In genomic region chr17:27939028-27939427, GRCm38 (mm10) we compare ENCODE assay signal across 14 mouse cellular contexts. TPM values are rescaled to one million over a fixed set of nuclear protein-coding genes. Genes with fewer than 3 reads are reported as not detected.
A peak's percentile ranks its signal among the peaks of the same experiment; 100 is the strongest.
DNase-seq lines count a peak whose midpoint lies in the region; ATAC-seq and TF ChIP-seq lines count a peak whose summit lies in the region.
"Had no signal": no experiment of that assay in that cellular context is flagged by ENCODE, and none has a peak within 500 bp of the region (broad histone marks: within the 10 kb centered on the region; RNA-seq: fewer than 3 reads in every experiment).

No protein-coding gene starts in this region.

- ATAC-seq in intestine, embryonic 14.5 days (replicated peaks; ENCODE audit: low FRiP score, low TSS enrichment, low read depth) = no peak
- ATAC-seq in intestine, postnatal 0 days = no peak
- no peak for ATAC-seq in midbrain, postnatal 0 days (ENCODE audit: low FRiP score)
- ATAC-seq in midbrain, embryonic 11.5 days (ENCODE audit: low FRiP score) = no peak
- no peak for ATAC-seq in heart, postnatal 0 days (ENCODE audit: insufficient read depth, low read depth)
- no peak; the same call in 1 of the 2 replicates for ATAC-seq in stomach, embryonic 16.5 days (ENCODE audit: insufficient read depth, low FRiP score)
- ATAC-seq: activated CD4-positive, CD25-positive, alpha-beta regulatory T cell, adult 4 months; midbrain, embryonic 15.5 days had no signal

- TF ChIP-seq CTCF in intestine, postnatal 0 days (IDR thresholded peaks at IDR 0.05; ENCODE audit: low read depth) = no peak
- TF ChIP-seq CTCF in midbrain, postnatal 0 days (IDR thresholded peaks at IDR 0.05) = no peak
- TF ChIP-seq CTCF in heart, postnatal 0 days (IDR thresholded peaks at IDR 0.05; ENCODE audit: low read depth) = no peak

- H3K4me3 ChIP-seq in intestine, embryonic 14.5 days (ENCODE audit: low read depth, low read length) = no peak overlapping the region
- H3K4me3 ChIP-seq in intestine, postnatal 0 days (ENCODE audit: low read depth, low read length) = no peak overlapping the region
- no peak overlapping the region for H3K4me3 ChIP-seq in midbrain, postnatal 0 days (ENCODE audit: low read depth, low read length)
- H3K4me3 ChIP-seq in midbrain, embryonic 11.5 days (ENCODE audit: low read depth, low read length) = no peak overlapping the region
- no peak overlapping the region for H3K4me3 ChIP-seq in heart, postnatal 0 days (ENCODE audit: low read depth, low read length)
- no peak overlapping the region for H3K4me3 ChIP-seq in stomach, embryonic 16.5 days (replicated peaks; ENCODE audit: low read length)
- H3K4me3 ChIP-seq: forebrain, embryonic 12.5 days; midbrain, embryonic 15.5 days had no signal

- no peak for DNase-seq in intestine, embryonic 14.5 days (ENCODE audit: low spot score)
- no peak for DNase-seq in midbrain, postnatal 0 days (ENCODE audit: low spot score)
- no peak for DNase-seq in midbrain, embryonic 11.5 days (ENCODE audit: low spot score, missing footprints)
- no peak for DNase-seq in heart, postnatal 0 days (ENCODE audit: low spot score)
- no peak for DNase-seq in embryo, embryonic 11 days
- no peak for DNase-seq in thymus, postnatal 4 days
- DNase-seq: right cerebral cortex, postnatal 4 days; thymus, adult 2 months had no signal

- 68% methylated on average over 5 of the region's 5 CpGs for WGBS in intestine, embryonic 14.5 days
- 80% methylated on average over 5 of the region's 5 CpGs for WGBS in intestine, postnatal 0 days
- WGBS in midbrain, postnatal 0 days = 86% methylated on average over 5 of the region's 5 CpGs
- WGBS in midbrain, embryonic 11.5 days = 87% methylated on average over 5 of the region's 5 CpGs
- WGBS in heart, postnatal 0 days = 45% methylated on average over 5 of the region's 5 CpGs
- WGBS in stomach, embryonic 16.5 days = 72% methylated on average over 5 of the region's 5 CpGs

- H3K4me1 ChIP-seq in intestine, embryonic 14.5 days (replicated peaks; ENCODE audit: control insufficient read depth, insufficient read depth, low read length) = peaks cover 46% of the 10 kb centered on the region
- H3K4me1 ChIP-seq in intestine, postnatal 0 days (replicated peaks; ENCODE audit: control insufficient read depth, insufficient read depth, low read length) = peaks cover 4% of the 10 kb centered on the region; the same call in 1 of the 2 replicates
- H3K4me1 ChIP-seq in midbrain, postnatal 0 days (ENCODE audit: insufficient read depth, low read length) = no peaks in the 10 kb centered on the region
- H3K4me1 ChIP-seq in midbrain, embryonic 11.5 days (ENCODE audit: control insufficient read depth, insufficient read depth, low read length) = no peaks in the 10 kb centered on the region
- H3K4me1 ChIP-seq in heart, postnatal 0 days (ENCODE audit: control insufficient read depth, insufficient read depth) = peaks cover 50% of the 10 kb centered on the region
- peaks cover 48% of the 10 kb centered on the region for H3K4me1 ChIP-seq in stomach, embryonic 16.5 days (ENCODE audit: control insufficient read depth, insufficient read depth, low read length)

- no peaks in the 10 kb centered on the region for H3K9me3 ChIP-seq in intestine, embryonic 14.5 days (ENCODE audit: control insufficient read depth, low read length)
- H3K9me3 ChIP-seq in intestine, postnatal 0 days (ENCODE audit: control insufficient read depth) = no peaks in the 10 kb centered on the region
- H3K9me3 ChIP-seq in midbrain, postnatal 0 days (ENCODE audit: low read length) = no peaks in the 10 kb centered on the region
- no peaks in the 10 kb centered on the region for H3K9me3 ChIP-seq in midbrain, embryonic 11.5 days (ENCODE audit: control insufficient read depth, low read length)
- no peaks in the 10 kb centered on the region for H3K9me3 ChIP-seq in heart, postnatal 0 days (replicated peaks; ENCODE audit: control insufficient read depth, low read length)
- H3K9me3 ChIP-seq in stomach, embryonic 16.5 days (replicated peaks; ENCODE audit: control insufficient read depth, low read length) = no peaks in the 10 kb centered on the region
- H3K9me3 ChIP-seq: forebrain, embryonic 12.5 days; midbrain, embryonic 15.5 days had no signal

- peak overlapping the region; percentile 77 for H3K27ac ChIP-seq in intestine, embryonic 14.5 days (ENCODE audit: low read depth)
- no peak overlapping the region; the same call in 1 of the 2 replicates for H3K27ac ChIP-seq in intestine, postnatal 0 days (ENCODE audit: low read depth, low read length)
- H3K27ac ChIP-seq in midbrain, postnatal 0 days (ENCODE audit: low read depth, low read length) = 0 out of 2 replicates have a peak overlapping the region, but pooled peaks have one; percentile 32
- H3K27ac ChIP-seq in midbrain, embryonic 11.5 days (ENCODE audit: low read depth, low read length) = no peak overlapping the region
- peak overlapping the region; percentile 77 for H3K27ac ChIP-seq in heart, postnatal 0 days (ENCODE audit: low read depth)
- peak overlapping the region; percentile 46 for H3K27ac ChIP-seq in stomach, embryonic 16.5 days (ENCODE audit: low read length)
- H3K27ac ChIP-seq: forebrain, embryonic 12.5 days; midbrain, embryonic 15.5 days had no signal

- no peak for TF ChIP-seq EP300 in heart, postnatal 0 days (IDR thresholded peaks at IDR 0.05; ENCODE audit: low read depth)

- no peaks in the 10 kb centered on the region for H3K27me3 ChIP-seq in intestine, embryonic 14.5 days (replicated peaks; ENCODE audit: control insufficient read depth, insufficient read depth, low read length)
- H3K27me3 ChIP-seq in intestine, postnatal 0 days (replicated peaks; ENCODE audit: control insufficient read depth, insufficient read depth, low read length) = no peaks in the 10 kb centered on the region
- no peaks in the 10 kb centered on the region for H3K27me3 ChIP-seq in midbrain, postnatal 0 days (ENCODE audit: insufficient read depth, low read length)
- H3K27me3 ChIP-seq in midbrain, embryonic 11.5 days (ENCODE audit: control insufficient read depth, insufficient read depth, low read length) = no peaks in the 10 kb centered on the region
- no peaks in the 10 kb centered on the region for H3K27me3 ChIP-seq in heart, postnatal 0 days (ENCODE audit: control insufficient read depth, insufficient read depth, low read length)
- H3K27me3 ChIP-seq in stomach, embryonic 16.5 days (ENCODE audit: control insufficient read depth, insufficient read depth, low read length) = no peaks in the 10 kb centered on the region
- H3K27me3 ChIP-seq: forebrain, embryonic 12.5 days; midbrain, embryonic 15.5 days had no signal

- no peak overlapping the region for H3K9ac ChIP-seq in intestine, embryonic 14.5 days (ENCODE audit: low read length)
- H3K9ac ChIP-seq in intestine, postnatal 0 days (ENCODE audit: low read depth, low read length) = no peak overlapping the region
- H3K9ac ChIP-seq in midbrain, postnatal 0 days (replicated peaks; ENCODE audit: low read length, poor library complexity, severe bottlenecking) = no peak overlapping the region
- H3K9ac ChIP-seq in midbrain, embryonic 11.5 days (ENCODE audit: low read length) = no peak overlapping the region
- H3K9ac ChIP-seq in heart, postnatal 0 days (replicated peaks; ENCODE audit: low read depth, low read length) = peak overlapping the region; percentile 26; the same call in 1 of the 2 replicates
- no peak overlapping the region for H3K9ac ChIP-seq in stomach, embryonic 16.5 days (ENCODE audit: low read length)
- H3K9ac ChIP-seq: forebrain, embryonic 12.5 days; midbrain, embryonic 15.5 days had no signal

- no peaks in the 10 kb centered on the region for H3K36me3 ChIP-seq in intestine, embryonic 14.5 days (ENCODE audit: control insufficient read depth, insufficient read depth, low read length)
- no peaks in the 10 kb centered on the region for H3K36me3 ChIP-seq in intestine, postnatal 0 days (ENCODE audit: control insufficient read depth, insufficient read depth)
- H3K36me3 ChIP-seq in midbrain, postnatal 0 days (ENCODE audit: insufficient read depth, low read length) = no peaks in the 10 kb centered on the region
- no peaks in the 10 kb centered on the region for H3K36me3 ChIP-seq in midbrain, embryonic 11.5 days (ENCODE audit: control insufficient read depth, insufficient read depth, low read length)
- H3K36me3 ChIP-seq in heart, postnatal 0 days (replicated peaks; ENCODE audit: control insufficient read depth, insufficient read depth, low read length) = no peaks in the 10 kb centered on the region
- no peaks in the 10 kb centered on the region for H3K36me3 ChIP-seq in stomach, embryonic 16.5 days (ENCODE audit: control insufficient read depth, insufficient read depth, low read length)
- H3K36me3 ChIP-seq: forebrain, embryonic 12.5 days; midbrain, embryonic 15.5 days had no signal

- no peak overlapping the region for H3K4me2 ChIP-seq in intestine, embryonic 14.5 days (ENCODE audit: low read length)
- no peak overlapping the region for H3K4me2 ChIP-seq in intestine, postnatal 0 days (replicated peaks; ENCODE audit: low read depth)
- no peak overlapping the region for H3K4me2 ChIP-seq in midbrain, postnatal 0 days (ENCODE audit: low read depth, low read length, poor library complexity, severe bottlenecking)
- no peak overlapping the region for H3K4me2 ChIP-seq in midbrain, embryonic 11.5 days
- H3K4me2 ChIP-seq in heart, postnatal 0 days (ENCODE audit: low read depth, low read length) = no peak overlapping the region
- H3K4me2 ChIP-seq in stomach, embryonic 16.5 days (ENCODE audit: low read depth, low read length) = no peak overlapping the region
- H3K4me2 ChIP-seq: forebrain, embryonic 12.5 days; liver, embryonic 11.5 days; midbrain, embryonic 15.5 days had no signal

RNA-seq across cellular contexts. Expression of gene Taf11, which starts 29.4 kb away (rescaled TPM):
- polyA plus RNA-seq in intestine, embryonic 14.5 days (2014; fragmentation: Nextera tagmentation; extraction: Ambion mirVana) = 59.7 and 66.0 TPM in 2 replicates
- 26.1 and 28.6 TPM in 2 replicates for polyA plus RNA-seq in intestine, postnatal 0 days (2015; fragmentation: Nextera tagmentation; extraction: Ambion mirVana)
- total RNA-seq in midbrain, postnatal 0 days (2014; rRNA removed) = 18.1 and 21.0 TPM in 2 replicates
- polyA plus RNA-seq in midbrain, postnatal 0 days (2015; fragmentation: Nextera tagmentation; extraction: Ambion mirVana) = 49.7 and 59.9 TPM in 2 replicates
- polyA plus RNA-seq in midbrain, embryonic 11.5 days (2014; fragmentation: Nextera tagmentation; extraction: Ambion mirVana) = 95.0 and 103 TPM in 2 replicates
- total RNA-seq in heart, postnatal 0 days (2014; rRNA removed; ENCODE audit: low replicate concordance) = 9.2 and 12.1 TPM in 2 replicates
- 39.8 and 39.9 TPM in 2 replicates for polyA plus RNA-seq in heart, postnatal 0 days (2015; fragmentation: Nextera tagmentation; extraction: Ambion mirVana)
- 50.9 and 57.8 TPM in 2 replicates for polyA plus RNA-seq in stomach, embryonic 16.5 days (2015; fragmentation: Nextera tagmentation; extraction: Ambion mirVana)

RNA-seq across cellular contexts. Expression of gene Anks1, which starts 29.9 kb away (rescaled TPM):
- polyA plus RNA-seq in intestine, embryonic 14.5 days (2014; fragmentation: Nextera tagmentation; extraction: Ambion mirVana) = 16.4 and 16.9 TPM in 2 replicates
- 9.8 and 10.0 TPM in 2 replicates for polyA plus RNA-seq in intestine, postnatal 0 days (2015; fragmentation: Nextera tagmentation; extraction: Ambion mirVana)
- 109 and 112 TPM in 2 replicates for total RNA-seq in midbrain, postnatal 0 days (2014; rRNA removed)
- 44.1 and 45.9 TPM in 2 replicates for polyA plus RNA-seq in midbrain, postnatal 0 days (2015; fragmentation: Nextera tagmentation; extraction: Ambion mirVana)
- 22.5 and 23.7 TPM in 2 replicates for polyA plus RNA-seq in midbrain, embryonic 11.5 days (2014; fragmentation: Nextera tagmentation; extraction: Ambion mirVana)
- total RNA-seq in heart, postnatal 0 days (2014; rRNA removed; ENCODE audit: low replicate concordance) = 31.3 and 55.4 TPM in 2 replicates
- 7.7 and 11.0 TPM in 2 replicates for polyA plus RNA-seq in heart, postnatal 0 days (2015; fragmentation: Nextera tagmentation; extraction: Ambion mirVana)
- polyA plus RNA-seq in stomach, embryonic 16.5 days (2015; fragmentation: Nextera tagmentation; extraction: Ambion mirVana) = 14.5 and 15.3 TPM in 2 replicates

Comparison
In these comparisons a context has a peak if more than half of its experiments do, and no peak if none do; other contexts are left out.
1. H3K27ac ChIP-seq: peak in intestine, embryonic 14.5 days (single experiment), midbrain, postnatal 0 days (single experiment), heart, postnatal 0 days (single experiment) and stomach, embryonic 16.5 days (single experiment); none in intestine, postnatal 0 days (single experiment) and midbrain, embryonic 11.5 days (single experiment).